Mouse (Mus musculus): Measurements from ENCODE around the gene Lrrc74a.

Gene Lrrc74a

DNA sequence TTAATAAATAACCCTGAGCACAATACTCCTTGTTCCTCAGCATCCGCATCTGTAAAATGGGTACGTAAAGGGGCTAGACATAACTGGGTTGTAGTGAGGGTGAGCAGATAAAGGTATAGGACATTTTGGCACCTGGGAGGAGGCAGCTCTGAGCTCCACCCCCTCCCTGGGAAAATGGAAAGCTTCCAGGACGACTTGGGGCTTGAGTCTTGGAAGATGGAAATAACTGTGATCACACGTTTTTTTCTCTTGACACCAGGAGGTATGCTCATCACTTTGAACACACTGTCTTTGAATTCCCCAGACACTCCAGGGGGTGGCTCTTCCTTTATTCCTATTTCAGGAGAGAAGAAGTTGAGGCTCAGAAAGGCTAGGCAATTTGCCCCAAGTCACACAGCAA lies 71.1 kb downstream of the Lrrc74a start:
- DNase-seq, result peak; percentile 44

DNA sequence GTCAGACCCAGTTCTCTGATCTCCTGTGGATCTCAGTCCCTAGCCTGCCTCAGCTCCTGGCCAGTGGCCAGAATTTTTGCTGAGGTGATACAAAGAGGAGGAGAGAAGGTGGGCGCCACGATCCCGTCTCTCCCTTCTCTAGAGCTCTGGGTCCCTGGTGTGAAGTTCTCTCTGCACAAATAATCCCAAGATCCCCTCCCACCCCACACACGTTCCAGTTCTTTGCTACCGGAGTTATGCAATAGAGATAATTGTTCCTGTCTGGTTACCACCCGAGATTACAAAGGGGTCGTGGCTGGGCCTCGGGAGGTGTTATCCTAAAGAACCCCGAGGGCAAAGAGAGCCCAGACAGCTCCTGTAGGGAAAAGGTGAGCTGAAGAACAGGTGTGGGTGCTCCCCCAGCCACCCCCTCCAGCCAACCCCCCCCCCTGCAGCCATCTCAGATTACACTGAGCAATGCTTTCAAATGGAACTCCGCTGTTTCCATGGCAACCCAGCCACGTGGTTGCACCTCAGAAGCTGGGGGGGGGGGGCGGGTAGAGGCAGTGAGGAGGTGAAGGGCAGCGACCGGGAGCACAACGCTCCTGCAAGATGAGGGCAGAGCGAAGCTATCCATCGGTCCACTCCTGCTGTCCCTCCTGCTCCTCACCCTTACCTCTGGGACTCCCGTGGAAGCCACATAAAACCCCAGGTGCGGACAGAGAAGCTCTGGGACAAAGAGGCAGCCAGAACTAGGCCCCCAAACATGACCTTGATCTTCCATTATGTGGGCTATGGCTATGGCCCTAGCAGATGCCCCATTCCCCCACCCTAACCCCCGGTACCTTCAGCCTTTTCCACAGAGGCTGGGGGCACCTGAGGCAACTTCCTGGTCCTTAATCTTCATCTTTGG lies 72.1 kb downstream of the Lrrc74a start:
- DNase-seq, result peak; percentile 85

DNA sequence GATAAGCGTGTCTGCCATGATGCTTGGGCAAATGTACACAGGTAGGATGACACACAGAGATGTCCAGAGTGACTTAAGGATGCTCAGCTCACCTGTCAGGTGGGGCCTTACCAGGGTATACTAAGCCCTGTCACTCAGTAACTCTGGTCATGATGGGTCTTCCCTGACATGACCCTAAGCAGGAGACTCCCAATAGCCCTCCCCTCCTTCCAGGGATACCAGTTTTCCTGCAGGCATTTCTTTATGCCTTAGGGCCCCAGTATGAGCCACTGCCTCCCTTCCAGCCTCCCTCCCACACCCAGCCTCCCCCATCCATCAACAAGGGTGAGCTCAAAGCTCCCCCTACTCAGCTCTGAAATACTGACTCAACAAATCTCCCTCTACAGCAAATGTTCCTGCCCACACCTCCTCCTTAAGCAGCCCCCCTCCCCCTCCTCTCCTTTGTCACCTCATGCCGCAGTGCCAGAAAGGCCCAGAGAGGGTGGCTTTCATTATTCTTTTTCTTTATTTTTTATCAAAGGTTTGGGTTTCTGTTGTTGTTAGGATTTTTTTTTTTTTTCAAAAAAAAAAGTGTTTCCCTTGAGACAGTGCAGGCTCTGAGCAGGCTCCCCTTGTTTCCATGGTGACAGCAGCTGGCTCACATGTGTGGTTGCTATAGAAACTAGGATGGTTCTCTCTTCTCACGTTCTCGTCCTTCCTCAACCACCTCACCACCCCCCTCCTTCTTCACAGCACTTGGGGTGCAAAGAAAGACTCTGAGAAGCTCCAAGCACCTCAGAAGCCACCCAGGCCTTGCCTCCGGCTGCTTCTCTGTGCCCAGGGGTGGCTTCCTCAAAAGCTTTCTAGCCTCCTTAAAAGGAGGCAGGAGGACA lies 73.0 kb downstream of the Lrrc74a start:
- DNase-seq, result peak; percentile 92

DNA sequence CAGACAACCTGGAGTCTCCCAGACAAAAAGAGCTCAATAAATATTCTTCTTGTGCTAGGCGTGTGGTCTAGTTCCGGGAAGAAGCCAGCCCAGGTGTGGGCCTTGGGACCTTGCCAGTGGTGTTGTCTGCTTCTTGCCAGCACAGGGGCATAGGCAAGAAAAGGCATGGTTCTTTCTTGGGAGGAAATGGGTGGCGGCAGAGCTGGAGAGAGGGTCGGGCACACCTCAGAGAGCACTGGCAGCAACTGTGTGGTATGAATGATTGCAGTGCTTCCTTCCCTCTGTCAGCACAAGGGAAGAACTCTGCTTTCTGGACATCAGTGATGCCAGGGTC lies 73.6 kb downstream of the Lrrc74a start:
- DNase-seq, result no peak

DNA sequence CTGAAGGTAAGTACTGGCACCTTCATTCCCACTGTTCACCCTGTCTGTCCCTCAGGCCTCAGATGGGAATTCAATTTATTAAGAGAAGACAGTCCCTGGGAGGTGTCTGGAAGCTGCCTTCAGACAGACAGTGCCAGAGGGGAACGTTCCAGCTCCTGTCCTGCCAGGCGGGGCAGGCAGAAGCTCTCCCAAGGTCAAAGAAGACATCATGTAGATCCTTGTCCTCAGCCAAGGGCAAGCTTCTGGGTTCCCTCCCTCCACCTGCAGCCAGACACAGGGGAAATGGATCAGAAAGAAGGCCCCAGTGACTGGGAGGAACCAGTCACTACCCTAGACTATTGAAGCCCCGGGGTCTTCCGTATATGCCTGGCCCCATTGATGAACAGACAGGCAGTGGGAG lies 74.7 kb downstream of the Lrrc74a start:
- no peak for DNase-seq

DNA sequence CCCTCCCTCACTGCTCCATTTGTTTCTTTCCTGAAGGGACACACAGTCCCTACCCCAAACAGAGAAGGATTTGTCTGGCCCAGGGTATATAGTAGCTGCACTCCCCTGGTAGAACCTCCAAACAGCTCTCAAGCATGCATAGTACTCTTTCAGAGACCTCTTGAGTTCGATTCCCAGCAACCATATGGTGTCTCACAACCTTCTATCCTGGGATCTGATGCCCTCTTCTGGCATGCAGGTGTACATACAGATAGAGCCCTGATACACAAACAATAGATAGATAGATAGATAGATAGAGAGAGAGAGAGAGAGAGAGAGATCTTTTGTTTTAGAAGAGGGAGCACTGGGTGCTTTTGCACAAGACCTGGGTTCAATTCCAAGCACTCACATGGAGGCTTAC lies 75.9 kb downstream of the Lrrc74a start:
- DNase-seq, result no peak

DNA sequence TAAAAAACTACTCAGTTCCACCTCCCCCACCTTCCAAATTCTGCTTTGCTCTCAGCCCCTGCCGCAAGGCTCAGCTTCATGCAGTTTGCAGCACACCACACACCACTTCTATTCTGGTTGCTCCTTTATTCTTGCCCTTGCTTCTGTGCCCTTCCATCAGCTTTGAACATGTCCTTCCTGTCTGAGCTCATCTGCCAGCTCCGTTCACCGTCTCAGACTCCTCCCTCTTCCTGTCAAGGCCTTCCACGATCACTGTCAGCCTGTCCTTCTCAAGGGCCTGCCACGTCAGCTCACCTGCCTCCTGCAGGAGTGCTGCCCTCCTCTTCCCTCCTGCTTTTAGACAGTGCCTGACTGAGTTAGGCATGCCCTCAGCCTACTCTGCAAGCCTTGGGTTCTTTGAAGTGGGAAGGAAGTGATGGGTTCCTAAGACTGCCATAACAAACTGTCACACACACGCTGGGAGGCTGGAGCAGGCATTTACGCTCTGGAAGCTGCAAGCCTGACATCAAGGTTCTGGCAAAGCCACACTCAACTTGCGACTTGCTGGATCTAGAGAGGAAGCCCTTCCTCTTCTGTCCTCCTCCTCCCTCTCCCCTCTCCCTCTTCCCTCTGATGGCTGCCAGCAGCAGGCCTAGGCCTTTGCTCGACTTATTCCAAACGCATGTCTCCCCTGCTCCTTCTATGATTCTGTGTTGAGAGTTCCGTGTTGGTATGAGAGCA lies 76.7 kb downstream of the Lrrc74a start:
- DNase-seq, result peak; percentile 77

DNA sequence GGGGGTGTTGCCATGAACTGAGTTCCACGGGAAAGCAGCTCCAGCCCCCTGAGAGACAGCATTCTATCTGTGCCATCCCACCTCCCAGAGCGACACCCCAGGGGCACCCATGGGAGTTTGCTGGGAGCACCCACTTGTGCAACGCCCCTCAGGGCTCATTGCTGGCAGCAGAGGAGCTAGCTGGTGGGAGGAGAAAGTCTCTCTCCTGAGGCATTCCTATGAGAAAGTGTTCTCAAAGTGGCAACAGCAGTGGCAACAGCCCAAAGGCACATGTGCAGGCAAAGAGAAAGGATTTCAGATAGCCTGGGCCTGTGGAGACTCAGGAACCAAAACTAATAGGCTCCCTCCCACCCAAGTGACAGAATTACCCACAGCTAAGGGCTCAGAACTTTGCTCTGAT lies 78.6 kb downstream of the Lrrc74a start:
- DNase-seq, result peak; percentile 82
